Mouse (Mus musculus): ENCODE measurements at regions not wholly inside any gene's neighbourhood (a gene's known extent, or its start where the extent isn't known, plus 50 kb on each side); places are given as distances from the start of the nearest gene placed in this dataset.
"Not testable (repeated sequence)": the region's sequence is repeated elsewhere in the genome, so short reads cannot be mapped to it uniquely, and the experiment has no call there.

- intact Hi-C loops (cut with DNase I) = no loop called here
- no peak overlapping the region for H3K27ac ChIP-seq
- TF ChIP-seq CTCF (IDR thresholded peaks at IDR 0.05) = no peak
- DNase-seq (ENCODE audit: extremely low spot score in 1 of 2, low spot score in 2 of 2) = no peak
- H3K4me3 ChIP-seq = no peak overlapping the region
Observed at GRCm38 (mm10) chr1:123156851-123157250, 888.5 kb downstream of the Dpp10 start.

GRCm38 (mm10) chr1:123154558-123154957, 890.8 kb downstream of the Dpp10 start:
- DNase-seq (ENCODE audit: extremely low spot score in 1 of 2, low spot score in 2 of 2) = peak; percentile 7 to 17
- TF ChIP-seq CTCF (IDR thresholded peaks at IDR 0.05) = no peak
- Histone ChIP-seq H3K27ac (no peak overlapping the region; the same call in 1 of the 2 replicates), H3K4me3 (no peak overlapping the region)
- intact Hi-C loops (cut with DNase I) = no loop called here

- intact Hi-C loops (cut with DNase I); H3K4me3 ChIP-seq; DNase-seq (ENCODE audit: extremely low spot score in 1 of 2, low spot score in 2 of 2); H3K27ac ChIP-seq: not testable (repeated sequence)
Observed at GRCm38 (mm10) chr1:123133891-123134290, 911.5 kb downstream of the Dpp10 start.
